17 mouse cellular contexts compared by ENCODE assay signal in genomic region chr3:22025119-22025518, GRCm38 (mm10). TPM values are rescaled to one million over a fixed set of nuclear protein-coding genes. Genes with fewer than 3 reads are reported as not detected.
DNase-seq lines count a peak whose midpoint lies in the region; ATAC-seq lines count a peak whose summit lies in the region.
"Had no signal": no experiment of that assay in that cellular context is flagged by ENCODE, and none has a peak within 500 bp of the region (broad histone marks: within the 10 kb centered on the region; RNA-seq: fewer than 3 reads in every experiment).

No protein-coding gene starts in this region.

- WGBS in hindbrain, embryonic 10.5 days, result 14% methylated on average over 6 of the region's 6 CpGs
- WGBS in hindbrain, embryonic 16.5 days, result 34% methylated on average over 6 of the region's 6 CpGs
- 28% methylated on average over 6 of the region's 6 CpGs for WGBS in intestine, embryonic 16.5 days

- H3K4me3 ChIP-seq in hindbrain, embryonic 10.5 days, result no peak overlapping the region
- no peak overlapping the region for H3K4me3 ChIP-seq in hindbrain, embryonic 16.5 days (ENCODE audit: low read length)
- H3K4me3 ChIP-seq in intestine, embryonic 16.5 days (ENCODE audit: low read length), result no peak overlapping the region
- H3K4me3 ChIP-seq: erythroblast, embryonic 14.5 days; heart, embryonic 13.5 days; limb, embryonic 13.5 days had no signal

- H3K9me3 ChIP-seq in hindbrain, embryonic 10.5 days, result no peaks in the 10 kb centered on the region
- no peaks in the 10 kb centered on the region for H3K9me3 ChIP-seq in hindbrain, embryonic 16.5 days (ENCODE audit: control insufficient read depth, low read length)
- H3K9me3 ChIP-seq in intestine, embryonic 16.5 days (ENCODE audit: control insufficient read depth, low read length), result no peaks in the 10 kb centered on the region
- H3K9me3 ChIP-seq: heart, embryonic 13.5 days; limb, embryonic 13.5 days had no signal

- DNase-seq in hindbrain, embryonic 10.5 days (ENCODE audit: low spot score), result peak; percentile 23
- peak; percentile 5 for DNase-seq in retina, embryonic 14.5 days (ENCODE audit: low spot score)
- no peak for DNase-seq in retina, postnatal 1 day
- DNase-seq in yolk sac, embryonic 10.5 days (ENCODE audit: low spot score), result peak; percentile 35
- DNase-seq in adrenal gland, adult 2 months, result no peak
- no peak for DNase-seq in thymus, postnatal 36 days
- DNase-seq: cerebellum, adult 9-10 months; heart, postnatal 36 days; kidney, postnatal 36 days had no signal

- H3K27me3 ChIP-seq in hindbrain, embryonic 10.5 days (ENCODE audit: insufficient read depth, poor library complexity, severe bottlenecking), result no peaks in the 10 kb centered on the region
- H3K27me3 ChIP-seq in hindbrain, embryonic 16.5 days (replicated peaks; ENCODE audit: control insufficient read depth, insufficient read depth, low read length), result no peaks in the 10 kb centered on the region
- H3K27me3 ChIP-seq in intestine, embryonic 16.5 days (replicated peaks; ENCODE audit: control insufficient read depth, insufficient read depth, low read length), result no peaks in the 10 kb centered on the region
- H3K27me3 ChIP-seq: CH12.LX; heart, embryonic 13.5 days; limb, embryonic 13.5 days had no signal

- H3K9ac ChIP-seq in hindbrain, embryonic 16.5 days (ENCODE audit: low read depth, low read length), result no peak overlapping the region
- no peak overlapping the region for H3K9ac ChIP-seq in intestine, embryonic 16.5 days (ENCODE audit: low read depth, low read length)
- H3K9ac ChIP-seq: heart, embryonic 13.5 days; limb, embryonic 13.5 days; liver, embryonic 14.5 days had no signal

- H3K4me2 ChIP-seq in hindbrain, embryonic 16.5 days (ENCODE audit: low read length), result no peak overlapping the region
- H3K4me2 ChIP-seq in intestine, embryonic 16.5 days (ENCODE audit: low read depth, low read length), result no peak overlapping the region
- H3K4me2 ChIP-seq: limb, embryonic 13.5 days had no signal

- H3K36me3 ChIP-seq in hindbrain, embryonic 10.5 days, result no peaks in the 10 kb centered on the region
- H3K36me3 ChIP-seq in hindbrain, embryonic 16.5 days (ENCODE audit: control insufficient read depth, insufficient read depth, low read length), result no peaks in the 10 kb centered on the region
- no peaks in the 10 kb centered on the region for H3K36me3 ChIP-seq in intestine, embryonic 16.5 days (ENCODE audit: control insufficient read depth, insufficient read depth, low read length)
- H3K36me3 ChIP-seq: heart, embryonic 13.5 days; limb, embryonic 13.5 days had no signal

- no peak for ATAC-seq in hindbrain, embryonic 16.5 days
- peak; percentile 83 for ATAC-seq in intestine, embryonic 16.5 days
- ATAC-seq: forebrain, embryonic 14.5 days had no signal

- H3K27ac ChIP-seq in hindbrain, embryonic 10.5 days, result no peak overlapping the region
- no peak overlapping the region for H3K27ac ChIP-seq in hindbrain, embryonic 16.5 days (ENCODE audit: low read depth, low read length)
- H3K27ac ChIP-seq in intestine, embryonic 16.5 days (ENCODE audit: low read length), result no peak overlapping the region
- H3K27ac ChIP-seq: limb, embryonic 13.5 days; liver, embryonic 14.5 days had no signal

- H3K4me1 ChIP-seq in hindbrain, embryonic 10.5 days (replicated peaks), result peaks cover 24% of the 10 kb centered on the region
- no peaks in the 10 kb centered on the region for H3K4me1 ChIP-seq in hindbrain, embryonic 16.5 days (ENCODE audit: control insufficient read depth, insufficient read depth, low read depth, low read length)
- peaks cover 8% of the 10 kb centered on the region; the same call in 1 of the 2 replicates for H3K4me1 ChIP-seq in intestine, embryonic 16.5 days (ENCODE audit: control insufficient read depth, insufficient read depth, low read length)

RNA-seq across cellular contexts. Expression of gene Tbl1xr1, which starts 51.3 kb away (rescaled TPM):
- 19.7 and 26.5 TPM in 2 replicates for polyA plus RNA-seq in hindbrain, embryonic 10.5 days (2016; fragmentation: Nextera tagmentation; extraction: Ambion mirVana)
- polyA plus RNA-seq in hindbrain, embryonic 16.5 days (2015; fragmentation: Nextera tagmentation; extraction: Ambion mirVana), result 10.2 and 13.1 TPM in 2 replicates
- 9.5 and 10.3 TPM in 2 replicates for polyA plus RNA-seq in intestine, embryonic 16.5 days (2015; fragmentation: Nextera tagmentation; extraction: Ambion mirVana)
- total RNA-seq in adrenal gland, adult 2 months (2021), result 10 to 100 TPM; 70.3 to 84.2 TPM
- polyA plus RNA-seq in adrenal gland, adult 2 months (2012; rRNA removed), result 49.7 and 53.0 TPM in 2 replicates

Comparison
In these comparisons a context has a peak if more than half of its experiments do, and no peak if none do; other contexts are left out.
1. DNase-seq: peak in hindbrain, embryonic 10.5 days (single experiment), retina, embryonic 14.5 days (single experiment) and yolk sac, embryonic 10.5 days (single experiment); none in retina, postnatal 1 day (single experiment), adrenal gland, adult 2 months (single experiment) and thymus, postnatal 36 days (0 of 2).